Comparison of ENCODE assay signal across 19 mouse cellular contexts in genomic region chr17:90905143-90905542, GRCm38 (mm10).
DNase-seq lines count a peak whose midpoint lies in the region; ATAC-seq lines count a peak whose summit lies in the region.
"Had no signal": no experiment of that assay in that cellular context is flagged by ENCODE, and none has a peak within 500 bp of the region (broad histone marks: within the 10 kb centered on the region; RNA-seq: fewer than 3 reads in every experiment).

No protein-coding gene starts in this region.

- H3K27me3 ChIP-seq in neural tube, embryonic 12.5 days (replicated peaks), result no peaks in the 10 kb centered on the region
- H3K27me3 ChIP-seq in neural tube, embryonic 13.5 days, result no peaks in the 10 kb centered on the region
- no peaks in the 10 kb centered on the region for H3K27me3 ChIP-seq in neural tube, embryonic 15.5 days (replicated peaks)
- H3K27me3 ChIP-seq: embryonic facial prominence, embryonic 12.5 days; forebrain, embryonic 13.5 days; forebrain, embryonic 15.5 days had no signal

- H3K9me3 ChIP-seq in neural tube, embryonic 12.5 days, result no peaks in the 10 kb centered on the region
- H3K9me3 ChIP-seq in neural tube, embryonic 13.5 days, result no peaks in the 10 kb centered on the region
- no peaks in the 10 kb centered on the region for H3K9me3 ChIP-seq in neural tube, embryonic 15.5 days (replicated peaks)
- H3K9me3 ChIP-seq: embryonic facial prominence, embryonic 10.5 days; embryonic facial prominence, embryonic 12.5 days; forebrain, embryonic 13.5 days; forebrain, embryonic 15.5 days had no signal

- H3K4me2 ChIP-seq in neural tube, embryonic 12.5 days (replicated peaks), result no peak overlapping the region
- no peak overlapping the region for H3K4me2 ChIP-seq in neural tube, embryonic 13.5 days
- no peak overlapping the region for H3K4me2 ChIP-seq in neural tube, embryonic 15.5 days
- H3K4me2 ChIP-seq: embryonic facial prominence, embryonic 12.5 days; forebrain, embryonic 13.5 days; forebrain, embryonic 15.5 days had no signal

- no peak overlapping the region for H3K27ac ChIP-seq in neural tube, embryonic 12.5 days
- H3K27ac ChIP-seq in neural tube, embryonic 13.5 days (replicated peaks), result no peak overlapping the region
- no peak overlapping the region for H3K27ac ChIP-seq in neural tube, embryonic 15.5 days (replicated peaks)
- H3K27ac ChIP-seq: embryonic facial prominence, embryonic 10.5 days; embryonic facial prominence, embryonic 12.5 days; forebrain, embryonic 13.5 days; forebrain, embryonic 15.5 days had no signal

- DNase-seq in frontal cortex, postnatal 14 days (ENCODE audit: low spot score in 2 of 2), result no peak
- no peak for DNase-seq in neural tube, embryonic 10.5 days (ENCODE audit: extremely low spot score, low spot score)
- no peak for DNase-seq in retina, postnatal 1 day
- DNase-seq in right cerebral cortex, postnatal 25 days, result no peak
- DNase-seq: adrenal gland, adult 2 months; adrenal gland, postnatal 10 days; adrenal gland, postnatal 25 days; cerebellum, adult 8-10 months; cerebellum, postnatal 10 days; cerebellum, postnatal 25 days; forebrain, postnatal 0 days had no signal

- 75% methylated on average over 5 of the region's 5 CpGs for WGBS in neural tube, embryonic 12.5 days
- WGBS in neural tube, embryonic 13.5 days, result 55% methylated on average over 5 of the region's 5 CpGs
- 39% methylated on average over 5 of the region's 5 CpGs for WGBS in neural tube, embryonic 15.5 days

- no peaks in the 10 kb centered on the region for H3K36me3 ChIP-seq in neural tube, embryonic 12.5 days
- H3K36me3 ChIP-seq in neural tube, embryonic 13.5 days, result no peaks in the 10 kb centered on the region
- H3K36me3 ChIP-seq in neural tube, embryonic 15.5 days, result no peaks in the 10 kb centered on the region
- H3K36me3 ChIP-seq: embryonic facial prominence, embryonic 10.5 days; embryonic facial prominence, embryonic 12.5 days; forebrain, embryonic 15.5 days had no signal

- no peak overlapping the region for H3K4me3 ChIP-seq in neural tube, embryonic 12.5 days
- H3K4me3 ChIP-seq in neural tube, embryonic 13.5 days, result no peak overlapping the region
- no peak overlapping the region for H3K4me3 ChIP-seq in neural tube, embryonic 15.5 days (replicated peaks)
- H3K4me3 ChIP-seq: embryonic facial prominence, embryonic 10.5 days; embryonic facial prominence, embryonic 12.5 days; forebrain, embryonic 13.5 days; forebrain, embryonic 15.5 days had no signal

- peak; percentile 59 for ATAC-seq in frontal cortex, adult (ENCODE audit: low TSS enrichment)
- ATAC-seq in neural tube, embryonic 12.5 days (ENCODE audit: low FRiP score, low read depth), result peak; percentile 55; the same call in 1 of the 2 replicates
- peak; percentile 47; the same call in 1 of the 2 replicates for ATAC-seq in neural tube, embryonic 13.5 days (ENCODE audit: low read depth)
- ATAC-seq in neural tube, embryonic 15.5 days (ENCODE audit: low FRiP score), result peak; percentile 53; the same call in 1 of the 2 replicates
- ATAC-seq: forebrain, embryonic 13.5 days; forebrain, embryonic 15.5 days; forebrain, postnatal 0 days had no signal

- no peaks in the 10 kb centered on the region for H3K4me1 ChIP-seq in neural tube, embryonic 12.5 days
- H3K4me1 ChIP-seq in neural tube, embryonic 13.5 days (replicated peaks), result peaks cover 12% of the 10 kb centered on the region; the same call in 1 of the 2 replicates
- 0 out of 2 replicates have a peak, but pooled peaks cover 3% of the 10 kb centered on the region for H3K4me1 ChIP-seq in neural tube, embryonic 15.5 days
- H3K4me1 ChIP-seq: embryonic facial prominence, embryonic 10.5 days; embryonic facial prominence, embryonic 12.5 days; forebrain, embryonic 13.5 days; forebrain, embryonic 15.5 days had no signal

- no peak overlapping the region for H3K9ac ChIP-seq in neural tube, embryonic 12.5 days
- no peak overlapping the region for H3K9ac ChIP-seq in neural tube, embryonic 13.5 days
- no peak overlapping the region for H3K9ac ChIP-seq in neural tube, embryonic 15.5 days (replicated peaks)
- H3K9ac ChIP-seq: embryonic facial prominence, embryonic 12.5 days; forebrain, embryonic 13.5 days; forebrain, embryonic 15.5 days; forebrain, postnatal 0 days had no signal
